Mouse (Mus musculus): ENCODE results near the gene Skp1a. TPM values are rescaled to one million over a fixed set of nuclear protein-coding genes. Genes with fewer than 3 reads are reported as not detected.

Skp1a gene
- polyA plus RNA-seq, 1 experiment: 315 TPM

- Histone ChIP-seq H3K4me1 (ENCODE audit: control insufficient read depth, insufficient read depth, low read length) (no peaks in the 10 kb centered on the region), H3K27ac (ENCODE audit: insufficient read depth, low read length) (no peak overlapping the region), H3K4me3 (ENCODE audit: insufficient read depth, low read length) (no peak overlapping the region)
- no peak for TF ChIP-seq POLR2A (IDR thresholded peaks at IDR 0.05; ENCODE audit: extremely low read depth, insufficient read depth, low read length)
- no peak for TF ChIP-seq CTCF (IDR thresholded peaks at IDR 0.05; ENCODE audit: extremely low read depth, insufficient read depth, low read length)
Observed at GRCm38 (mm10) chr11:52275774-52276555, 44.2 kb downstream of the Skp1a start.

- no peak for TF ChIP-seq POLR2A (IDR thresholded peaks at IDR 0.05; ENCODE audit: extremely low read depth, insufficient read depth, low read length)
- no peak for TF ChIP-seq CTCF (IDR thresholded peaks at IDR 0.05; ENCODE audit: extremely low read depth, insufficient read depth, low read length)
- Histone ChIP-seq H3K27ac (ENCODE audit: insufficient read depth, low read length) (no peak overlapping the region), H3K4me3 (ENCODE audit: insufficient read depth, low read length) (no peak overlapping the region), H3K4me1 (ENCODE audit: control insufficient read depth, insufficient read depth, low read length) (no peaks in the 10 kb centered on the region)
Observed at GRCm38 (mm10) chr11:52276961-52277391, 45.2 kb downstream of the Skp1a start.

DNA sequence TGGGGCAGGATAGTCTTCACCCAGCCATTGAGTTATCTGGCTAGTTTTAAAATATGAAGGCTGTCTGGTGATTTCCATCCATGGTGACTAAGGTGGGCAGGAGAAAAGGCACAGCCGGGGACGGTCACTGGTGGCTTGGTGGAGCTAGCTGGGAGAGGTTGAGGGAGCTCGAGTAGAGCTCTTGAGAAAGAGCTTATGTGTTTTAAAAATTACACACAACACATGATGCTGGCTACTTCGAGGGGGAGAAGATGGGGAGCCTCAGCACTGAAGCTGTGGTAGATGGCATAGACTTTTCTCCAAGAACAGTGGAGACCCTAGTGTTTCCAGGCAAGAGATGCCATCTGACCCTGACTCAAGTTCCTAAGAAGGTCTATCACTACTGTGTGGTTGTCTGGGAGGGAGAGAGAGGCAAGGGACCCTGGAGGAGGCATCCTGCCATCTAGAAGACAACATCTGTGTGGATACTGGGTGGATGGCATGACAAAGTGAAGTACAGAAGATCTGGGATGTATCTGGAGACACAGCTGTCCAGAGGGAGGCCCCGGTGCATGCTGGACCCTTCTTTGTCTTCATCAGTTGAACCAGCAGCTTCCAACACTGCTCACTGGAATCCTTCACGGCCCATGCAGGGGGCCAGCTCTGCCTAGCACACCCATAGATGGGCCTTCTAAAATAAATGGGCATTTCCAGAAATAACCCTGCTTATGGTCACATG is 45.8 kb downstream of the Skp1a start:
- no peaks in the 10 kb centered on the region for H3K4me1 ChIP-seq (ENCODE audit: control insufficient read depth, insufficient read depth, low read length)
- H3K27ac ChIP-seq (ENCODE audit: insufficient read depth, low read length): no peak overlapping the region
- no peak overlapping the region for H3K4me3 ChIP-seq (ENCODE audit: insufficient read depth, low read length)
- TF ChIP-seq CTCF (IDR thresholded peaks at IDR 0.05; ENCODE audit: extremely low read depth, insufficient read depth, low read length) (no peak), POLR2A (IDR thresholded peaks at IDR 0.05; ENCODE audit: extremely low read depth, insufficient read depth, low read length) (no peak)

GRCm38 (mm10) chr11:52278164-52278563 is 46.4 kb downstream of the Skp1a start:
- no peak for TF ChIP-seq CTCF (IDR thresholded peaks at IDR 0.05; ENCODE audit: extremely low read depth, insufficient read depth, low read length)
- TF ChIP-seq POLR2A (IDR thresholded peaks at IDR 0.05; ENCODE audit: extremely low read depth, insufficient read depth, low read length): no peak
- no peak overlapping the region for H3K4me3 ChIP-seq (ENCODE audit: insufficient read depth, low read length)
- H3K4me1 ChIP-seq (ENCODE audit: control insufficient read depth, insufficient read depth, low read length): no peaks in the 10 kb centered on the region
- no peak overlapping the region for H3K27ac ChIP-seq (ENCODE audit: insufficient read depth, low read length)

DNA sequence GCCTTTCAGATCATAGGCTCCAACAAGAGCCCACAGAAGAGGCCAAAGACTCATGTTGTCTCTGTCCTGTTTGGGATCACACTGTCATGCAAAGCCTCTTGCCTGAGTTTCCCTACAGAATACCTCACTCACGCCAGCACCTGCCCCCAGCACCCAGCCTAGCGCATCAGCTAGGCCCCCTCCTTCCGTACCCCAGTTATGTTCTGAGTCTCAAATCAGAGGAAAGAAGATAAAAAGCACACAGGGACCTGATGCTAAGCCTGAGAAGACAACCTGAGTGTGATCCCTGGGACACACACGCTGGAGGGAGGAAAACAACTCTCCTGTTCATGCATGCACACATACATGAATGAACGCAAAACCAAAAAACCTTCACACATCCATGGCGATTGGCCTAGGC is 47.2 kb downstream of the Skp1a start:
- no peak overlapping the region for H3K27ac ChIP-seq (ENCODE audit: insufficient read depth, low read length)
- no peak overlapping the region for H3K4me3 ChIP-seq (ENCODE audit: insufficient read depth, low read length)
- no peaks in the 10 kb centered on the region; the same call in 1 of the 2 replicates for H3K4me1 ChIP-seq (ENCODE audit: control insufficient read depth, insufficient read depth, low read length)
- TF ChIP-seq POLR2A (IDR thresholded peaks at IDR 0.05; ENCODE audit: extremely low read depth, insufficient read depth, low read length) (no peak), CTCF (IDR thresholded peaks at IDR 0.05; ENCODE audit: extremely low read depth, insufficient read depth, low read length) (no peak)

DNA sequence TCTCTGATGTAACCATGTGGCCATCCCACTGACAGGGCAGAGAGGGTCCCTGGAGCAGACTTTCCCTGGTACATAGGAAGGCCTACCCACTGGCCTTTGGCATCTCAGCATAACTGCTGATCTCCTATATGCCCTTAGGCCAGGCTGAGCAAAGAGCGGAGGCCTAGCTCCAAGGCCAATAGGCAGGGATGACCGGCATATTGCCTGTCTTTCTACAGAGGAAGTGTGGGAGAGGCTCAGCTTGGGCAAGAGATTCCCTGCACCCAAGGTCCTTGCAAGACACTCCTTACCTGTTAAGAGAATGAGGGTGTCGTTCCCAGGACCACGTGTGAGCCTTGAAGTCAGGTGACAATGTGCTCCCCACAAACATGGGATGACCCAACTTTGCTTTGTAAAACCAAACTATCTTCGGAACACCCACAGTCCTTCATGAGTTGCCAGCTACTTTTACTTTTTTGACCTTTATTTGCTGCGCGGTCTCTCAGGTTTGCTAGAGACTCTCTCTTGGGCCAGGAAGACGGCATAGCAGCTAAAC is 47.9 kb downstream of the Skp1a start:
- no peak overlapping the region for H3K27ac ChIP-seq (ENCODE audit: insufficient read depth, low read length)
- TF ChIP-seq CTCF (IDR thresholded peaks at IDR 0.05; ENCODE audit: extremely low read depth, insufficient read depth, low read length) (no peak), POLR2A (IDR thresholded peaks at IDR 0.05; ENCODE audit: extremely low read depth, insufficient read depth, low read length) (no peak)
- no peak overlapping the region for H3K4me3 ChIP-seq (ENCODE audit: insufficient read depth, low read length)
- H3K4me1 ChIP-seq (ENCODE audit: control insufficient read depth, insufficient read depth, low read length): no peaks in the 10 kb centered on the region; the same call in 1 of the 2 replicates

- no peak overlapping the region for H3K4me3 ChIP-seq (ENCODE audit: insufficient read depth, low read length)
- H3K4me1 ChIP-seq (ENCODE audit: control insufficient read depth, insufficient read depth, low read length): no peaks in the 10 kb centered on the region; the same call in 1 of the 2 replicates
- H3K27ac ChIP-seq (ENCODE audit: insufficient read depth, low read length): no peak overlapping the region
- TF ChIP-seq CTCF (IDR thresholded peaks at IDR 0.05; ENCODE audit: extremely low read depth, insufficient read depth, low read length) (no peak), POLR2A (IDR thresholded peaks at IDR 0.05; ENCODE audit: extremely low read depth, insufficient read depth, low read length) (no peak)
Observed at GRCm38 (mm10) chr11:52280566-52281455, 49.0 kb downstream of the Skp1a start.

DNA sequence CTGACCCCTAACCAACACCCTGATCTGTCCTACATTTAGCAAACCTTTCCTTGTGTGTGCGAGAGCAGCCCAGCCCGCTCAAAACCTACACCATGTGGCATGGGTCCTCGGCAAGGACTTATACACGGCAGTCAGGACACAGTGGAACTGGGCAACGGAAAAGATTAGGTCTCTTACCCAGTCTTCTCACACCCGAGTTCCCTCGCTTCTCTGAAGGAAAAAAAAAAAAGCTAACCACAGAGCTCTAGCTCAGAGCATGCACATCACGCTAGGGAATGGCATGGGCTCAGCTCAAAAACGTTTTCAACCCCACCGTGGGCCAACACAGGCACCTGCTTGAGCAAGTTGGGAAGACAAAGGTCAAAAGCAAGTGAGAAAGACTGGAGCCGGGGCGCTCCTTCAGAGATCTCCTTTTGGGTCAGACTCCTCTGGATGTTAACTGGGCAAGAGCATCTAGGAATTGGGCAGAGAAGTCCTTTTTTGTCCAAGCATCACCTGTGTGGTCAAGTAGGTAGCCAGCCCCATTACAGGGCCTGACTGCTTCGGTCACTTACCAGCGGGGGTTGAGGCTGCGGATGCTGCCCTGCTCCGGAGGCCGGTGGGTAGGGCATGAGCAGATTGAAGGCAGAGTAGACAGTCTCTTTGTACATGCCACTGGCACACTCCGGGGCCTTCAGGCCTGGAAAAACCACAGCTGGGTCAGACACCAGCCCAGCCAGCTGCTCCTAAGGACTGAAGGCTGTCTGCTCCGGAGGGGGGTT is 50.0 kb downstream of the Skp1a start:
- TF ChIP-seq CTCF (IDR thresholded peaks at IDR 0.05; ENCODE audit: extremely low read depth, insufficient read depth, low read length): no peak
- no peak for TF ChIP-seq POLR2A (IDR thresholded peaks at IDR 0.05; ENCODE audit: extremely low read depth, insufficient read depth, low read length)
- no peak overlapping the region for H3K27ac ChIP-seq (ENCODE audit: insufficient read depth, low read length)
- H3K4me3 ChIP-seq (ENCODE audit: insufficient read depth, low read length): peak overlapping the region; percentile 35; the same call in 1 of the 2 replicates
- no peaks in the 10 kb centered on the region; the same call in 1 of the 2 replicates for H3K4me1 ChIP-seq (ENCODE audit: control insufficient read depth, insufficient read depth, low read length)
